Mouse (Mus musculus): Measurements from ENCODE around the gene Strn. TPM values are rescaled to one million over a fixed set of nuclear protein-coding genes. Genes with fewer than 3 reads are reported as not detected.

The Strn gene
- polyA plus RNA-seq, 1 experiment from 2014 or later, result 5.5 TPM

- under 1% methylated on average over 56 of the region's 60 CpGs for WGBS
- no peaks in the 10 kb centered on the region for H3K36me3 ChIP-seq
- peak overlapping the region; percentile 93 for H3K27ac ChIP-seq
Measured at GRCm38 (mm10) chr17:78736473-78736988, 465 bp downstream of the Strn start.

GRCm38 (mm10) chr17:78735731-78736472, 1.1 kb downstream of the Strn start:
- Histone ChIP-seq H3K36me3 (no peaks in the 10 kb centered on the region), H3K9me3 (replicated peaks) (no peaks in the 10 kb centered on the region), H3K27ac (peak overlapping the region; percentile 93), H3K4me1 (peaks cover 17% of the 10 kb centered on the region), H3K4me3 (peak overlapping the region; percentile 74), H3K27me3 (ENCODE audit: low read depth, poor library complexity, severe bottlenecking) (no peaks in the 10 kb centered on the region)
- peak; percentile 77 for DNase-seq (ENCODE audit: low spot score)
- WGBS, result under 1% methylated on average over 37 of the region's 39 CpGs

More at GRCm38 (mm10) chr17:78736473-78736988, 465 bp downstream of the Strn start:
- Histone ChIP-seq H3K4me3 (peak overlapping the region; percentile 74), H3K4me1 (peaks cover 17% of the 10 kb centered on the region), H3K9me3 (replicated peaks) (no peaks in the 10 kb centered on the region), H3K27me3 (ENCODE audit: low read depth, poor library complexity, severe bottlenecking) (no peaks in the 10 kb centered on the region)
- DNase-seq (ENCODE audit: low spot score), result peak; percentile 99

GRCm38 (mm10) chr17:78734806-78735205, 2.2 kb downstream of the Strn start:
- Histone ChIP-seq H3K4me3 (no peak overlapping the region), H3K27me3 (ENCODE audit: low read depth, poor library complexity, severe bottlenecking) (no peaks in the 10 kb centered on the region), H3K4me1 (peaks cover 17% of the 10 kb centered on the region), H3K9me3 (replicated peaks) (no peaks in the 10 kb centered on the region), H3K27ac (no peak overlapping the region), H3K36me3 (no peaks in the 10 kb centered on the region)
- no peak for DNase-seq (ENCODE audit: low spot score)
- 88% methylated on average over 10 of the region's 10 CpGs for WGBS

- Histone ChIP-seq H3K9me3 (replicated peaks) (no peaks in the 10 kb centered on the region), H3K4me3 (no peak overlapping the region), H3K36me3 (no peaks in the 10 kb centered on the region), H3K27me3 (ENCODE audit: low read depth, poor library complexity, severe bottlenecking) (no peaks in the 10 kb centered on the region), H3K4me1 (peaks cover 15% of the 10 kb centered on the region), H3K27ac (no peak overlapping the region)
- no peak for DNase-seq (ENCODE audit: low spot score)
- WGBS, result 74% methylated on average over 1 of the region's 1 CpGs
Measured at GRCm38 (mm10) chr17:78732056-78732455, 4.9 kb downstream of the Strn start.

- H3K4me3 ChIP-seq, result no peak overlapping the region
- 0 out of 2 replicates have a peak, but pooled peaks cover 3% of the 10 kb centered on the region for H3K36me3 ChIP-seq
- 76% methylated on average over 14 of the region's 14 CpGs for WGBS
- H3K27me3 ChIP-seq (ENCODE audit: low read depth, poor library complexity, severe bottlenecking), result no peaks in the 10 kb centered on the region
- no peak overlapping the region for H3K27ac ChIP-seq
- DNase-seq (ENCODE audit: low spot score), result no peak
- H3K4me1 ChIP-seq, result no peaks in the 10 kb centered on the region
- H3K9me3 ChIP-seq (replicated peaks), result no peaks in the 10 kb centered on the region
Measured at GRCm38 (mm10) chr17:78726746-78727449, 10.1 kb downstream of the Strn start.

- Histone ChIP-seq H3K27me3 (ENCODE audit: low read depth, poor library complexity, severe bottlenecking) (no peaks in the 10 kb centered on the region), H3K9me3 (replicated peaks) (no peaks in the 10 kb centered on the region), H3K36me3 (0 out of 2 replicates have a peak, but pooled peaks cover 3% of the 10 kb centered on the region), H3K4me1 (no peaks in the 10 kb centered on the region), H3K4me3 (no peak overlapping the region), H3K27ac (no peak overlapping the region)
- DNase-seq (ENCODE audit: low spot score), result no peak
- WGBS, result 73% methylated on average over 6 of the region's 6 CpGs
Measured at GRCm38 (mm10) chr17:78724461-78725055, 12.4 kb downstream of the Strn start.

- no peak for DNase-seq (ENCODE audit: low spot score)
- Histone ChIP-seq H3K4me3 (no peak overlapping the region), H3K27me3 (ENCODE audit: low read depth, poor library complexity, severe bottlenecking) (no peaks in the 10 kb centered on the region), H3K36me3 (peaks cover 15% of the 10 kb centered on the region), H3K27ac (no peak overlapping the region), H3K4me1 (no peaks in the 10 kb centered on the region), H3K9me3 (replicated peaks) (no peaks in the 10 kb centered on the region)
- 88% methylated on average over 7 of the region's 7 CpGs for WGBS
Measured at GRCm38 (mm10) chr17:78721690-78722089, 15.3 kb downstream of the Strn start.

- no peak for DNase-seq (ENCODE audit: low spot score)
- H3K4me3 ChIP-seq, result no peak overlapping the region
- H3K36me3 ChIP-seq, result peaks cover 12% of the 10 kb centered on the region
- no peaks in the 10 kb centered on the region for H3K4me1 ChIP-seq
- 96% methylated on average over 13 of the region's 13 CpGs for WGBS
- no peak overlapping the region for H3K27ac ChIP-seq
- H3K9me3 ChIP-seq (replicated peaks), result no peaks in the 10 kb centered on the region
- H3K27me3 ChIP-seq (ENCODE audit: low read depth, poor library complexity, severe bottlenecking), result no peaks in the 10 kb centered on the region
Measured at GRCm38 (mm10) chr17:78719086-78719485, 17.9 kb downstream of the Strn start.

- Histone ChIP-seq H3K4me1 (0 out of 2 replicates have a peak, but pooled peaks cover 7% of the 10 kb centered on the region), H3K36me3 (peaks cover 8% of the 10 kb centered on the region), H3K27me3 (ENCODE audit: low read depth, poor library complexity, severe bottlenecking) (no peaks in the 10 kb centered on the region), H3K27ac (no peak overlapping the region), H3K4me3 (no peak overlapping the region), H3K9me3 (replicated peaks) (no peaks in the 10 kb centered on the region)
- no peak for DNase-seq (ENCODE audit: low spot score)
- 85% methylated on average over 2 of the region's 2 CpGs for WGBS
Measured at GRCm38 (mm10) chr17:78710258-78710657, 26.7 kb downstream of the Strn start.

- H3K36me3 ChIP-seq, result peaks cover 11% of the 10 kb centered on the region
- DNase-seq (ENCODE audit: low spot score), result no peak
- H3K27ac ChIP-seq, result no peak overlapping the region
- no peak overlapping the region for H3K4me3 ChIP-seq
- WGBS, result 92% methylated on average over 7 of the region's 7 CpGs
- H3K4me1 ChIP-seq, result 0 out of 2 replicates have a peak, but pooled peaks cover 1% of the 10 kb centered on the region
- H3K27me3 ChIP-seq (ENCODE audit: low read depth, poor library complexity, severe bottlenecking), result no peaks in the 10 kb centered on the region
- no peaks in the 10 kb centered on the region for H3K9me3 ChIP-seq (replicated peaks)
Measured at GRCm38 (mm10) chr17:78708422-78708821, 28.6 kb downstream of the Strn start.

GRCm38 (mm10) chr17:78702988-78703387, 34.0 kb downstream of the Strn start:
- H3K4me1 ChIP-seq, result no peaks in the 10 kb centered on the region
- no peak overlapping the region for H3K27ac ChIP-seq
- no peak overlapping the region for H3K4me3 ChIP-seq
- DNase-seq (ENCODE audit: low spot score), result no peak
- peaks cover 22% of the 10 kb centered on the region for H3K36me3 ChIP-seq
- H3K27me3 ChIP-seq (ENCODE audit: low read depth, poor library complexity, severe bottlenecking), result no peaks in the 10 kb centered on the region
- H3K9me3 ChIP-seq (replicated peaks), result no peaks in the 10 kb centered on the region
- WGBS, result 93% methylated on average over 7 of the region's 7 CpGs

GRCm38 (mm10) chr17:78698965-78699364, 38.0 kb downstream of the Strn start:
- Histone ChIP-seq H3K4me1 (no peaks in the 10 kb centered on the region), H3K4me3 (no peak overlapping the region), H3K27me3 (ENCODE audit: low read depth, poor library complexity, severe bottlenecking) (no peaks in the 10 kb centered on the region), H3K9me3 (replicated peaks) (no peaks in the 10 kb centered on the region), H3K27ac (no peak overlapping the region), H3K36me3 (peaks cover 12% of the 10 kb centered on the region; the same call in 1 of the 2 replicates)
- no peak for DNase-seq (ENCODE audit: low spot score)
- 92% methylated on average over 1 of the region's 1 CpGs for WGBS

GRCm38 (mm10) chr17:78697462-78697861, 39.5 kb downstream of the Strn start:
- WGBS, result 91% methylated on average over 4 of the region's 4 CpGs
- no peak overlapping the region for H3K27ac ChIP-seq
- no peaks in the 10 kb centered on the region for H3K27me3 ChIP-seq (ENCODE audit: low read depth, poor library complexity, severe bottlenecking)
- H3K4me3 ChIP-seq, result no peak overlapping the region
- H3K36me3 ChIP-seq, result peaks cover 11% of the 10 kb centered on the region; the same call in 1 of the 2 replicates
- no peaks in the 10 kb centered on the region for H3K9me3 ChIP-seq (replicated peaks)
- H3K4me1 ChIP-seq, result no peaks in the 10 kb centered on the region
- no peak for DNase-seq (ENCODE audit: low spot score)

Data from limb, embryonic 10.5 days (tissue).